Mouse (Mus musculus) kidney, postnatal 0 days (tissue): ENCODE measurements around the gene Timm10. TPM values are rescaled to one million over a fixed set of nuclear protein-coding genes. Genes with fewer than 3 reads are reported as not detected.
A peak's percentile ranks its signal among the peaks of the same experiment; 100 is the strongest.

Source experiments
- ATAC-seq: fragments of 200-750 bp; cut with Nextera tagmentation; replicated peaks from 2 replicates; pipeline ENCODE4 v1.8.0; 2017; ENCODE audit warnings: low read depth, moderate number of reproducible peaks, moderate TSS enrichment, moderate library complexity; ENCODE audit not compliant: low FRiP score
- DNase-seq: peaks from one replicate; pipeline ENCODE4 v3.0.0-alpha.2; 2016; ENCODE audit warnings: low spot score
- H3K27ac ChIP-seq: fragments of 300-500 bp; sonication (generic); 2 replicates; pipeline ENCODE4 v1.5.1; 2014; ENCODE audit warnings: mild to moderate bottlenecking
- H3K27me3 ChIP-seq: fragments of 300-500 bp; sonication (generic); 2 replicates; pipeline ENCODE4 v1.6.1; 2014; ENCODE audit warnings: low read length, mixed read lengths; ENCODE audit not compliant: insufficient read depth
- H3K36me3 ChIP-seq: fragments of 300-500 bp; sonication (generic); 2 replicates; pipeline ENCODE4 v1.6.1; 2014; ENCODE audit warnings: low read length, mixed read lengths; ENCODE audit not compliant: insufficient read depth
- H3K4me1 ChIP-seq: fragments of 300-500 bp; sonication (generic); replicated peaks from 2 replicates; pipeline ENCODE4 v1.6.1; 2014; ENCODE audit warnings: antibody characterized with exemption, low read length, mixed read lengths; ENCODE audit not compliant: insufficient read depth
- H3K4me2 ChIP-seq: fragments of 300-500 bp; sonication (generic); 2 replicates; pipeline ENCODE4 v1.6.1; 2014; ENCODE audit warnings: mild to moderate bottlenecking, low read length, moderate library complexity, mixed read lengths
- H3K4me3 ChIP-seq: fragments of 300-500 bp; sonication (generic); replicated peaks from 2 replicates; pipeline ENCODE4 v1.5.1; 2014; ENCODE audit warnings: low read depth, low read length
- H3K9ac ChIP-seq: fragments of 300-500 bp; sonication (generic); 2 replicates; pipeline ENCODE4 v1.6.1; 2014; ENCODE audit warnings: low read depth, low read length
- H3K9me3 ChIP-seq: fragments of 300-500 bp; sonication (generic); replicated peaks from 2 replicates; pipeline ENCODE4 v1.6.1; 2016; ENCODE audit warnings: low read length, inconsistent platforms, mixed read lengths
- CTCF ChIP-seq: IDR thresholded peaks from 2 replicates; pipeline ENCODE4 v1.5.1; 2016; ENCODE audit warnings: antibody characterized with exemption, low read depth, mild to moderate bottlenecking, moderate library complexity
- WGBS: fragments of 180-500 bp; shearing (Covaris S2); extraction: QIAGEN DNeasy Blood & Tissue Kit; methylation state at CpG from one replicate; pipeline ENCODE4 v1.1.7; 2014; 5-methylcytosine and 5-hydroxymethylcytosine counted together
- polyA plus RNA-seq: library from polyadenylated mRNA; unstranded; fragments of >200 nt; fragmentation: Nextera tagmentation; extraction: Ambion mirVana; gene quantifications from 2 replicates; pipeline ENCODE4 v1.2.1, GENCODE M21; 2015

Gene Timm10
- polyA plus RNA-seq, 1 experiment from 2014 or later = 71.1 TPM

GRCm38 (mm10) chr2:84827283-84827920 is 605 bp downstream of the Timm10 start:
- Histone ChIP-seq H3K27me3 (no peaks in the 10 kb centered on the region), H3K9ac (peak overlapping the region; percentile 80), H3K27ac (peak overlapping the region; percentile 40; the same call in 1 of the 2 replicates), H3K4me1 (peaks cover 7% of the 10 kb centered on the region; the same call in 1 of the 2 replicates), H3K4me3 (peak overlapping the region; percentile 81), H3K9me3 (no peaks in the 10 kb centered on the region), H3K36me3 (0 out of 2 replicates have a peak, but pooled peaks cover 6% of the 10 kb centered on the region), H3K4me2 (peak overlapping the region; percentile 98)
- TF ChIP-seq CTCF = no peak
- under 1% methylated on average over 29 of the region's 29 CpGs for WGBS
- peak; percentile 15; the same call in 1 of the 2 replicates for ATAC-seq
- peak; percentile 25 for DNase-seq

- Histone ChIP-seq H3K27ac (no peak overlapping the region), H3K4me3 (no peak overlapping the region), H3K4me1 (peaks cover 7% of the 10 kb centered on the region; the same call in 1 of the 2 replicates), H3K9ac (no peak overlapping the region), H3K36me3 (0 out of 2 replicates have a peak, but pooled peaks cover 6% of the 10 kb centered on the region), H3K9me3 (no peaks in the 10 kb centered on the region), H3K4me2 (no peak overlapping the region), H3K27me3 (no peaks in the 10 kb centered on the region)
- WGBS = 26% methylated on average over 10 of the region's 10 CpGs
- peak; percentile 92 for TF ChIP-seq CTCF
- peak; percentile 62 for ATAC-seq
- DNase-seq = peak; percentile 92
These were observed 5.0 kb downstream of the Timm10 start for GRCm38 (mm10) chr2:84831666-84832391.

GRCm38 (mm10) chr2:84837107-84837506 is 10.3 kb downstream of the Timm10 start:
- no peaks in the 10 kb centered on the region for H3K9me3 ChIP-seq
- no peaks in the 10 kb centered on the region for H3K36me3 ChIP-seq
- H3K4me1 ChIP-seq = peaks cover 13% of the 10 kb centered on the region; the same call in 1 of the 2 replicates
- peaks cover 6% of the 10 kb centered on the region; the same call in 1 of the 2 replicates for H3K27me3 ChIP-seq
- DNase-seq (no peak), ATAC-seq (no peak)
- 62% methylated on average over 8 of the region's 8 CpGs for WGBS
- H3K27ac ChIP-seq = no peak overlapping the region
- TF ChIP-seq CTCF = no peak
- H3K9ac ChIP-seq = no peak overlapping the region
- no peak overlapping the region for H3K4me3 ChIP-seq
- H3K4me2 ChIP-seq = no peak overlapping the region

- peaks cover 6% of the 10 kb centered on the region; the same call in 1 of the 2 replicates for H3K27me3 ChIP-seq
- DNase-seq = no peak
- H3K9ac ChIP-seq = no peak overlapping the region
- no peaks in the 10 kb centered on the region for H3K36me3 ChIP-seq
- H3K27ac ChIP-seq = no peak overlapping the region
- no peak for ATAC-seq
- no peaks in the 10 kb centered on the region for H3K9me3 ChIP-seq
- 44% methylated on average over 9 of the region's 9 CpGs for WGBS
- TF ChIP-seq CTCF = no peak
- H3K4me1 ChIP-seq = peaks cover 14% of the 10 kb centered on the region; the same call in 1 of the 2 replicates
- H3K4me2 ChIP-seq = peak overlapping the region; percentile 91; the same call in 1 of the 2 replicates
- H3K4me3 ChIP-seq = no peak overlapping the region
These were observed 11.2 kb downstream of the Timm10 start for GRCm38 (mm10) chr2:84837817-84838592.

- H3K27ac ChIP-seq = peak within 1 kb of the TSS; percentile 70
- peak within 1 kb of the TSS; percentile 91 for H3K4me2 ChIP-seq
- WGBS = 28% methylated on average over 10 of the region's 10 CpGs
- H3K4me1 ChIP-seq = peaks cover 14% of the 10 kb centered on the region; the same call in 1 of the 2 replicates
- no peak for DNase-seq
- no peaks in the 10 kb centered on the region for H3K36me3 ChIP-seq
- H3K4me3 ChIP-seq = peak within 1 kb of the TSS; percentile 59
- H3K27me3 ChIP-seq = peaks cover 6% of the 10 kb centered on the region; the same call in 1 of the 2 replicates
- no peak for ATAC-seq
- H3K9me3 ChIP-seq = no peaks in the 10 kb centered on the region
- no peak for TF ChIP-seq CTCF
- peak within 1 kb of the TSS; percentile 62 for H3K9ac ChIP-seq
These were observed 11.8 kb downstream of the Timm10 start, which contains the start of gene Slc43a1 for GRCm38 (mm10) chr2:84838593-84838949. Slc43a1 (plus strand) TSS chr2:84838850.
